Mouse (Mus musculus) brain, adult 10 weeks (tissue): ENCODE data around the gene Gapvd1. TPM values are rescaled to one million over a fixed set of nuclear protein-coding genes. Genes with fewer than 3 reads are reported as not detected.

Source experiments
- polyA plus RNA-seq: library from polyadenylated mRNA; stranded (reverse); fragments of 350-450 nt; fragmentation: Illumina TruSeq; extraction: RNeasy Lipid Tissue Mini Kit (QIAGEN cat#74804); gene quantifications from one replicate; pipeline ENCODE4 v1.2.3, GENCODE M21; 2015; ENCODE audit warnings: low read depth, low replicate concordance

Gapvd1 gene
- 60.6 TPM for polyA plus RNA-seq

GRCm38 (mm10) chr2:34754551-34755358 is at the start of gene Gapvd1:
Gene Gapvd1, minus strand, starts transcription at chr2:34755232.

GRCm38 (mm10) chr2:34799357-34800256 is 44.6 kb upstream of the Gapvd1 start, which contains the start of gene Rabepk:
Gene Rabepk, minus strand, starts transcription at chr2:34799912.

GRCm38 (mm10) chr2:34771368-34772226 is 16.6 kb upstream of the Gapvd1 start, which contains the start of gene Hspa5:
Gene Hspa5, plus strand, starts transcription at chr2:34771970.

Other genes starting within 250 kb of the Gapvd1 start
- 380 TPM for gene Hspa5, start 16.7 kb upstream of the Gapvd1 start, polyA plus RNA-seq
- gene Rabepk, start 44.7 kb upstream of the Gapvd1 start, polyA plus RNA-seq = 45.4 TPM
- 105 TPM for gene Fbxw2, start 71.1 kb upstream of the Gapvd1 start, polyA plus RNA-seq
- not detected for gene Gm34653, start 77.8 kb upstream of the Gapvd1 start, polyA plus RNA-seq
- 1.2 TPM for gene Cutal, start 119.2 kb upstream of the Gapvd1 start, polyA plus RNA-seq
- 40.4 TPM for gene Psmd5, start 119.7 kb upstream of the Gapvd1 start, polyA plus RNA-seq
- 0.76 TPM for gene Phf19, start 158.8 kb upstream of the Gapvd1 start, polyA plus RNA-seq
- gene Traf1, start 206.5 kb upstream of the Gapvd1 start, polyA plus RNA-seq = 2.7 TPM